Mouse (Mus musculus): ENCODE measurements around the gene Dennd6b.

DNA sequence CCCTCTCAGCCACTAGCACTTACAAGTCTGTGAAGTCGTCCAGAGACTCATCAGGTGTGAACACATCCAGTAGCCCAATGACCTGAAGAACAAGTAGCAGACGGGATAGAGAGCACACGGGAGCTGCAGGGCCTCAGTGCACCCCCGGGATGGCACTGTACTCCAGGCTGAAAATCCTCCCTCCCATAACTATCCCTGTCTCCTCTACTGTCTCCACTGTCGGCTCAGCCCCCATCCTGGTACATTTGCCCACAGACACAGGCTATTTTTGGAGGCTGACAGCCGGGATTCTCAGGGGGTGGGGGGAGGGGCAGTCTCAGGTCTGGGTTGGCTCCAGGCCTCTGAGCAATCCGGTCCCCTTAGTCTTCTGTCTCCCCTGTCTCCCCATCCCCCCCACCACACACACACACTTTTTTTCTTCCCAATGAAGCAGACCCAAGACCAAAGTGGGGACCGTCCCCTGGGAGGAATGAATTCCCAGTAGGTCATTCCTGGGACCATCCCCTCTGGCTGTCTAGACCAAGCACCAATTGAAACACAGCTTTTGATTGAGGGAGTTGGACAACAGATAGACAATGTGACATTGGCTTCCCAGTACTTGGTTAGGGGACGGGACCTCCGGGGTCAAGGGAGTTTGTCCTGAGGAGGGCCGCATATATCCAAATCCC is 58.8 kb downstream of the Dennd6b start:
- no peak for TF ChIP-seq POLR2A (IDR thresholded peaks at IDR 0.05; ENCODE audit: insufficient read depth, low read depth, low read length)
- TF ChIP-seq CTCF (IDR thresholded peaks at IDR 0.05), result no peak

Data from heart, adult 2 months (tissue).